Mouse (Mus musculus) ovary, postnatal 10 days (tissue): ENCODE results near the gene Usp9y.

Experiments used
- DNase-seq: peaks from one replicate; pipeline ENCODE4 v3.0.0; 2022; ENCODE audit warnings: low spot score

Usp9y gene

DNA sequence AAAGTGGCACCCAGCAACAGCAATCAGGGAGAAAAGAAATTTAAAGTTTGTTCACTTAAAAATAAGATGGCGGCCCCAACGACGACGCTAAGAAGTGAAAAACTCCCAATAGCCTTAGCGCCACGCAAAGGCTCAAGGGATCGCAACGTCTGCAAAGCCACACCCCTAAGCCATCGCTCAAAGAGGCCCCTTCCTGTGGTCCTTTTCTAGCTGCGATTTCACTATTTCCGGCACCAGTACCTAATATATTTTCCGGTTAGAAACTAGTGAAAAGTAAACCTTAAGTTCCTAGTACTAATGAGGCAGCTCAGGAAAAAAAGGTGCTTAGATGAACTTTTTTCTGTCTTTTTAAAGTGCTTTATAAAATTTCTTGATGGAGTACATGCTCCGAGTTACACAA lies at the start of gene Usp9y:
Usp9y (minus strand) TSS at position 101 of the 400 bp plus-strand sequence.
- DNase-seq, result no peak

DNA sequence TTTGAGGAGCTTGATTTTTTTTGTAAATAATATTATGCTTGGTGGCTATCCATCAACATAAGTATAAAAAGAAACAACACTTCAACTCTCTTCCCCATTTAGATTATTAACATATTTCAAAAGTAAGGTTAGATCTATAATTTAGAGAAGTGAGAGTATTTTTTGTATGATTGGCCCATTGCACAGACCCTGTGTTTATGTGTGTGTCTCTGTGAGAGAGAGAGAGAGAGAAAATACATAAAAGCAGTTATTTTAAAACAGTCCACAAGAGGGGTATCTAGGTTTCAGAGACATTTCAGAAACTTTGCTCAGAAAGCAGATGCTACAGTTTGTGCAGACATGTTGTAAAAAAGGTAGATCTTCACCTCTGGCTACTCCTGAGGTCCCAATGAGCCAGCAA lies 165.9 kb downstream of the Usp9y start:
- no peak for DNase-seq

DNA sequence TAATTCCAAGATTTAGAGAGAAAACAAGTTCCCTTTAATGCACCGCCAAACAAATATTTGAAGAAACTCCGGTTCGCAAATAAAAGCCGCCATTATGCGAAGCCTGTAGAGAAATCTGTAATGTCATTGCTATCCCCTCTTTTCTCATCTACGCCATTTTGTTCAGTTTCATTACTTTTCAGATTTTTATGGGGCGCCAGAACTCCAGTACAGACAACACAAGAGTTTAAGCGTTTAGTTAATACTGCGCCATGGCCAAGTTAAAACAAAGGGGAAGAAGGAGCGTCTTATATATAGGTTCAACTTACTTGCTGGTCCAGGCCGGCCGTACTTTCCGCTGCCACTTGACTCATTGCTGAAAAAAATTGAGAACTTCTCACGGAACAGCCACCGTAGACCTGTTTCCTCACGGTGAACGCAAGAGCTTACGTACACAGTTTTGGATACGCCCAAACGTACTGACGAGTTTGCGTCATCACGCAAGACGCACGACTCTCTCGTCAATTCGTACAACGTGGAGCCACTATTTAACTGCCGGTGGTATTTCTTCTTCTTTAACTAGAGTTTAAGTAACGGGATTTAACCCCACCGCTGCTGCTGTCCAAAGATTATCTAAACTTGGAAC lies 173.3 kb downstream of the Usp9y start, which contains the start of gene Ddx3y:
Ddx3y (minus strand) TSS at position 459 of the 625 bp plus-strand sequence.
- DNase-seq, result no peak

DNA sequence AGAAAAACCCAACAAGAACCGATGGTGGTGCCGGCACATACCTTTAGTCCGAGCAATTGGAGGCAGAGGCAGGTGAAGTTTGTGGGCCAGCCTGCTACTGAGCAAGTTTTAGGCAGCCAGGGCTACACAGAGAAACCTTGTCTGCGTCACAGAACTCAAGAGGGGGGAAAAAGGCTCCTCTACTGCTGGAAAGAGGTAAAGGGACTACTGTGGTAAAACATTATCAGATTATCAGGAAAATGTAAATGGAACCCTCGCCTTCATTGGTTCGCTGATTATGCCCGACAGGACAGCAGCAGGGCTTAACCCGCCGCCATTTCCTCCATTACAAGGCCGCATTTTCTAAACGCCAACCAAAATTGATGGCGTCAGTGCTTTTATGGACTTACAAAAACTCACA lies 173.8 kb downstream of the Usp9y start:
- no peak for DNase-seq
